In genomic region chr16:77041573-77041972, GRCm38 (mm10) we compare ENCODE assay signal across 12 mouse cellular contexts. TPM values are rescaled to one million over a fixed set of nuclear protein-coding genes. Genes with fewer than 3 reads are reported as not detected.
DNase-seq lines count a peak whose midpoint lies in the region; ATAC-seq and TF ChIP-seq lines count a peak whose summit lies in the region.
"Had no signal": no experiment of that assay in that cellular context is flagged by ENCODE, and none has a peak within 500 bp of the region (broad histone marks: within the 10 kb centered on the region; RNA-seq: fewer than 3 reads in every experiment).

No protein-coding gene starts in this region.

- no peaks in the 10 kb centered on the region for H3K9me3 ChIP-seq in liver, embryonic 16.5 days (replicated peaks; ENCODE audit: control insufficient read depth, low read length)
- H3K9me3 ChIP-seq: limb, embryonic 15.5 days; midbrain, embryonic 15.5 days had no signal

- H3K4me2 ChIP-seq in liver, embryonic 16.5 days (ENCODE audit: low read depth, low read length): no peak overlapping the region
- H3K4me2 ChIP-seq: hindbrain, embryonic 14.5 days; limb, embryonic 15.5 days; midbrain, embryonic 15.5 days had no signal

- TF ChIP-seq POLR2A in kidney, adult 2 months (IDR thresholded peaks at IDR 0.05; ENCODE audit: low read depth, low read length): no peak

- DNase-seq in kidney, adult 2 months: peak; percentile 23
- DNase-seq in kidney, postnatal 4 days: no peak
- peak; percentile 6 for DNase-seq in ES-CJ7 (ENCODE audit: low read depth, low spot score)
- peak; percentile 39 for DNase-seq in adipocyte (ENCODE audit: low spot score)
- no peak for DNase-seq in adrenal gland, adult 8-10 months
- no peak for DNase-seq in left cerebral cortex, adult 9 months (ENCODE audit: low spot score in 2 of 2)
- no peak for DNase-seq in left cerebral cortex, postnatal 36 days (ENCODE audit: low spot score in 2 of 2)
- DNase-seq: embryo, embryonic 11 days had no signal

- 61% methylated on average over 5 of the region's 5 CpGs for WGBS in kidney, adult 2 months
- 74% methylated on average over 5 of the region's 5 CpGs for WGBS in liver, embryonic 16.5 days (ENCODE audit: insufficient replicate concordance)

- H3K4me3 ChIP-seq in kidney, adult 2 months (ENCODE audit: insufficient read depth, low read depth, low read length): no peak overlapping the region
- H3K4me3 ChIP-seq in liver, embryonic 16.5 days (ENCODE audit: low read depth, low read length): no peak overlapping the region
- H3K4me3 ChIP-seq: limb, embryonic 15.5 days; midbrain, embryonic 15.5 days had no signal

- H3K9ac ChIP-seq in liver, embryonic 16.5 days (ENCODE audit: low read depth, low read length): no peak overlapping the region
- H3K9ac ChIP-seq: hindbrain, embryonic 14.5 days; limb, embryonic 15.5 days; midbrain, embryonic 15.5 days had no signal

- intact Hi-C loops in left cerebral cortex, postnatal 36 days (cut with DNase I): no loop called here

- no peaks in the 10 kb centered on the region for H3K4me1 ChIP-seq in kidney, adult 2 months (ENCODE audit: control insufficient read depth, insufficient read depth, low read length)
- peaks cover 10% of the 10 kb centered on the region for H3K4me1 ChIP-seq in liver, embryonic 16.5 days (ENCODE audit: control insufficient read depth, low read depth, low read length)
- H3K4me1 ChIP-seq: limb, embryonic 15.5 days; midbrain, embryonic 15.5 days had no signal

- no peak overlapping the region for H3K27ac ChIP-seq in kidney, adult 2 months (ENCODE audit: insufficient read depth, low read depth, low read length)
- no peak overlapping the region for H3K27ac ChIP-seq in liver, embryonic 16.5 days (ENCODE audit: low read length)
- H3K27ac ChIP-seq: hindbrain, embryonic 14.5 days; limb, embryonic 15.5 days; midbrain, embryonic 15.5 days had no signal

- H3K36me3 ChIP-seq in kidney, adult 2 months (ENCODE audit: control insufficient read depth, insufficient read depth, low read length): peaks cover 3% of the 10 kb centered on the region
- H3K36me3 ChIP-seq in liver, embryonic 16.5 days (ENCODE audit: control insufficient read depth, insufficient read depth): peaks cover 26% of the 10 kb centered on the region

- H3K27me3 ChIP-seq in kidney, adult 2 months (replicated peaks; ENCODE audit: control insufficient read depth, insufficient read depth, low read length): no peaks in the 10 kb centered on the region
- H3K27me3 ChIP-seq in liver, embryonic 16.5 days (ENCODE audit: control insufficient read depth, insufficient read depth, low read depth, low read length): no peaks in the 10 kb centered on the region
- H3K27me3 ChIP-seq: limb, embryonic 15.5 days; midbrain, embryonic 15.5 days had no signal

- no peak for TF ChIP-seq CTCF in kidney, adult 2 months (conservative IDR thresholded peaks at IDR 0.05; ENCODE audit: insufficient read depth, insufficient read length, low read depth, low read length)

- peak; percentile 73 for ATAC-seq in liver, embryonic 16.5 days (ENCODE audit: low read depth)
- ATAC-seq: midbrain, embryonic 15.5 days had no signal

RNA-seq across cellular contexts. Expression of gene Usp25, which starts 28.1 kb away (rescaled TPM):
- polyA plus RNA-seq in kidney, adult 2 months (2012; rRNA removed): 15.1 and 15.2 TPM in 2 replicates
- 18.3 and 25.5 TPM in 2 replicates for polyA plus RNA-seq in liver, embryonic 16.5 days (2015; fragmentation: Nextera tagmentation; extraction: Ambion mirVana)
- 10 to 100 TPM; 42.3 to 50.7 (median 48.2) TPM for total RNA-seq in adrenal gland, adult 8-10 months (2022)
- 10 to 100 TPM; 31.9 TPM for total RNA-seq in left cerebral cortex, postnatal 36 days (2021)

Comparison
In these comparisons a context has a peak if more than half of its experiments do, and no peak if none do; other contexts are left out.
1. DNase-seq: peak in kidney, adult 2 months (single experiment), ES-CJ7 (single experiment) and adipocyte (single experiment); none in kidney, postnatal 4 days (0 of 2), adrenal gland, adult 8-10 months (single experiment), left cerebral cortex, adult 9 months (0 of 2) and left cerebral cortex, postnatal 36 days (0 of 2).